Mouse (Mus musculus) neutrophil, adult 59 days (primary cell): ENCODE data around the gene AC134908.4. TPM values are rescaled to one million over a fixed set of nuclear protein-coding genes. Genes with fewer than 3 reads are reported as not detected.

Experiments used
- total RNA-seq, 2 experiments: library from RNA; stranded (reverse); gene quantifications; 1 replicate in 1 of 2; 2 replicates in 1 of 2; pipeline ENCODE4 v1.2.4; 2023

The AC134908.4 gene
- total RNA-seq, result not detected

GRCm38 (mm10) chr17:25795609-25796092 is at the start of gene AC134908.4:
TSS of gene AC134908.4 (minus strand) at chr17:25795659.

GRCm38 (mm10) chr17:25844396-25844901 is 49.0 kb upstream of the AC134908.4 start, which contains the start of gene Rhot2:
TSS of gene Rhot2 (minus strand) at chr17:25844851.

GRCm38 (mm10) chr17:25841117-25841880 is 45.8 kb upstream of the AC134908.4 start, which contains the start of gene Gm20683:
TSS of gene Gm20683 (minus strand) at chr17:25841763.

GRCm38 (mm10) chr17:25837076-25837410 is 41.6 kb upstream of the AC134908.4 start, which contains the start of gene Rhbdl1:
TSS of gene Rhbdl1 (minus strand) at chr17:25837295.

GRCm38 (mm10) chr17:25833291-25833663 is 37.8 kb upstream of the AC134908.4 start, which contains the start of gene Stub1:
TSS of gene Stub1 (minus strand) at chr17:25833404.

GRCm38 (mm10) chr17:25828712-25829557 is 33.5 kb upstream of the AC134908.4 start, which contains the start of gene Jmjd8:
TSS of gene Jmjd8 (plus strand) at chr17:25828867.

GRCm38 (mm10) chr17:25823452-25823851 is 28.0 kb upstream of the AC134908.4 start, which contains the start of gene Wdr24:
TSS of gene Wdr24 (plus strand) at chr17:25823627.

GRCm38 (mm10) chr17:25808789-25809605 is 13.5 kb upstream of the AC134908.4 start, which contains the start of gene Fbxl16:
TSS of gene Fbxl16 (plus strand) at chr17:25809085.

GRCm38 (mm10) chr17:25796951-25797369 is 1.5 kb upstream of the AC134908.4 start, which contains the start of gene Metrn:
TSS of gene Metrn (minus strand) at chr17:25797136.

GRCm38 (mm10) chr17:25792615-25793014 is 2.8 kb downstream of the AC134908.4 start, which contains the start of gene Fam173a:
TSS of gene Fam173a (minus strand) at chr17:25792901.

GRCm38 (mm10) chr17:25786280-25786679 is 9.2 kb downstream of the AC134908.4 start, which contains the start of gene Ccdc78:
TSS of gene Ccdc78 (plus strand) at chr17:25786580.

GRCm38 (mm10) chr17:25785281-25785745 is 10.1 kb downstream of the AC134908.4 start, which contains the start of gene Haghl:
TSS of gene Haghl (minus strand) at chr17:25785673.

GRCm38 (mm10) chr17:25773549-25774120 is 21.8 kb downstream of the AC134908.4 start, which contains the start of gene Narfl:
TSS of gene Narfl (plus strand) at chr17:25773776.

GRCm38 (mm10) chr17:25754241-25754640 is 41.2 kb downstream of the AC134908.4 start, which contains the start of gene Msln:
TSS of gene Msln (minus strand) at chr17:25754378.

Other genes with a start within 250 kb of the AC134908.4 start
- gene Sox8, start 225.0 kb downstream of the AC134908.4 start, total RNA-seq, result not detected
- gene Lmf1, start 216.6 kb downstream of the AC134908.4 start, total RNA-seq, result 10 to 100 TPM; 11.9 to 15.9 TPM
- gene Gng13, start 78.5 kb downstream of the AC134908.4 start, total RNA-seq, result not detected
- gene Chtf18, start 68.2 kb downstream of the AC134908.4 start, total RNA-seq, result 10 to 100 TPM; 17.5 to 23.6 TPM
- 1 to 10 TPM; 6.1 to 6.7 TPM for gene Rpusd1, start 68.0 kb downstream of the AC134908.4 start, total RNA-seq
- gene Mslnl, start 59.6 kb downstream of the AC134908.4 start, total RNA-seq, result under 1 TPM in 1 of 2 experiments, not detected in 1; 0.13 TPM
- not detected for gene Msln, start 41.3 kb downstream of the AC134908.4 start, total RNA-seq
- gene Narfl, start 21.9 kb downstream of the AC134908.4 start, total RNA-seq, result 10 to 100 TPM; 25.5 to 25.9 TPM
- 10 to 100 TPM; 13.5 to 17.7 TPM for gene Haghl, start 10.0 kb downstream of the AC134908.4 start, total RNA-seq
- gene Ccdc78, start 9.1 kb downstream of the AC134908.4 start, total RNA-seq, result not detected
- gene Fam173a, start 2.8 kb downstream of the AC134908.4 start, total RNA-seq, result 10 to 100 TPM; 32.0 to 35.0 TPM
- gene Metrn, start 1.5 kb upstream of the AC134908.4 start, total RNA-seq, result 10 to 100 TPM; 14.4 to 17.6 TPM
- not detected for gene Fbxl16, start 13.4 kb upstream of the AC134908.4 start, total RNA-seq
- gene Wdr24, start 28.0 kb upstream of the AC134908.4 start, total RNA-seq, result 10 to 100 TPM; 12.5 to 13.4 TPM
- gene Jmjd8, start 33.2 kb upstream of the AC134908.4 start, total RNA-seq, result 10 to 100 TPM; 10.6 to 14.6 TPM
- gene Stub1, start 37.7 kb upstream of the AC134908.4 start, total RNA-seq, result 10 to 100 TPM; 43.4 to 51.8 TPM
- gene Rhbdl1, start 41.6 kb upstream of the AC134908.4 start, total RNA-seq, result 1 to 10 TPM; 1.2 to 2.7 TPM
- gene Gm20683, start 46.1 kb upstream of the AC134908.4 start, total RNA-seq, result 1 to 10 TPM; 1.3 to 1.8 TPM
- 10 to 100 TPM; 26.9 to 30.9 TPM for gene Rhot2, start 49.2 kb upstream of the AC134908.4 start, total RNA-seq
- 10 to 100 TPM; 20.0 to 21.9 TPM for gene Wdr90, start 65.8 kb upstream of the AC134908.4 start, total RNA-seq
- 1 to 10 TPM; 3.5 to 4.6 TPM for gene Mcrip2, start 73.1 kb upstream of the AC134908.4 start, total RNA-seq
- 10 to 100 TPM; 10.1 to 10.6 TPM for gene Mettl26, start 79.4 kb upstream of the AC134908.4 start, total RNA-seq
- 1 to 10 TPM; 3.2 to 4.9 TPM for gene Wfikkn1, start 85.2 kb upstream of the AC134908.4 start, total RNA-seq
- 10 to 100 TPM; 16.9 to 19.1 TPM for gene Rab40c, start 124.1 kb upstream of the AC134908.4 start, total RNA-seq
- gene Pigq, start 149.3 kb upstream of the AC134908.4 start, total RNA-seq, result 10 to 100 TPM; 45.9 to 71.2 TPM
- gene Nhlrc4, start 149.3 kb upstream of the AC134908.4 start, total RNA-seq, result under 1 TPM in 1 of 2 experiments, not detected in 1; 0.22 TPM
- not detected for gene A930017K11Rik, start 156.9 kb upstream of the AC134908.4 start, total RNA-seq
- gene Capn15, start 190.1 kb upstream of the AC134908.4 start, total RNA-seq, result 10 to 100 TPM; 13.5 to 19.1 TPM